Mouse (Mus musculus): ENCODE data around the gene Hoxd13. TPM values are rescaled to one million over a fixed set of nuclear protein-coding genes. Genes with fewer than 3 reads are reported as not detected.

Gene Hoxd13
- polyA plus RNA-seq, 1 experiment from 2014 or later, result not detected

DNA sequence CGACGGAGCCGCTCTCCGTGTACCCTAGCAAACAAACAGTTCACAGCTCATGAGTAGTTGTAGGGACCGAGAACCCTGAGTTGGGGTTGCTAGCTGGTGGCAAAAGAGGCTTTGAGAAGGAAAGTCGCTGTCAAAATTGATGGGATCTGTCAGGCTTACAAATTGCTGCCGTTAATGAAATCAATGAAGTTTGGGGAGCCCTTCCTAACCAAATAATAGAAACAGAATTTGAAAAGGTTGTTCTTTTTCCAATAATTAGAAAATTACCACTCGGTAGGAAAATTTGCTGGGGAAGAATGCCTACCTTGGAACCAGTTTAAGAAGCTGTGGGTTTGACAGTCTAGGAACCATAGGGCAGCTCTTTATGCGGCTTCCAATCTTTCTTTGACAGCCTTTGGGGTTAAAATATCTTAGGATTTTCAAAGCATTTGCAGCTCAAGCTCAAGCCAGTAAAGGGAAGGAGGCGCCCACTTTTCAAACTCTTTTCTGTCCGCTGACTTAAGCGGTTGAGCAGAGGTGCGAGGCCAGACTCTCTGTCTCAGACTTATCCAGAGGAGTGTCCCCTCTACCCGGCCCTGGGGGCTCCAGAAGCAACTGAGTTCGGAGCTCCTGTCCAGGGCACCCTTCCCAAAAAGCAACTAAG, 10.0 kb upstream of the Hoxd13 start:
- no peaks in the 10 kb centered on the region for H3K36me3 ChIP-seq (ENCODE audit: control insufficient read depth, insufficient read depth, low read length)
- H3K4me1 ChIP-seq (ENCODE audit: control insufficient read depth in 2 of 2, insufficient read depth in 2 of 2, low read length in 2 of 2), result peaks cover 0 to 10% of the 10 kb centered on the region in 2 experiments; a peak in 1 of 4 replicates
- peaks cover 92% of the 10 kb centered on the region for H3K27me3 ChIP-seq (ENCODE audit: control insufficient read depth, insufficient read depth, low read length)
- ATAC-seq (ENCODE audit: insufficient number of reproducible peaks, insufficient read depth, low FRiP score, low read depth), result no peak
- WGBS, result under 1% methylated on average over 15 of the region's 15 CpGs
- H3K4me2 ChIP-seq (ENCODE audit: low read length), result peak overlapping the region; percentile 27
- H3K9me3 ChIP-seq (ENCODE audit: control insufficient read depth, low read length), result no peaks in the 10 kb centered on the region
- no peak overlapping the region for H3K27ac ChIP-seq (replicated peaks in 1 of 2; ENCODE audit: control insufficient read depth in 1 of 2, insufficient read depth in 1 of 2, low read depth in 2 of 2, low read length in 2 of 2)
- no peak overlapping the region for H3K4me3 ChIP-seq (ENCODE audit: control insufficient read depth in 1 of 2, insufficient read depth in 1 of 2, low read depth in 1 of 2, low read length in 2 of 2)
- H3K9ac ChIP-seq (ENCODE audit: low read length), result no peak overlapping the region

DNA sequence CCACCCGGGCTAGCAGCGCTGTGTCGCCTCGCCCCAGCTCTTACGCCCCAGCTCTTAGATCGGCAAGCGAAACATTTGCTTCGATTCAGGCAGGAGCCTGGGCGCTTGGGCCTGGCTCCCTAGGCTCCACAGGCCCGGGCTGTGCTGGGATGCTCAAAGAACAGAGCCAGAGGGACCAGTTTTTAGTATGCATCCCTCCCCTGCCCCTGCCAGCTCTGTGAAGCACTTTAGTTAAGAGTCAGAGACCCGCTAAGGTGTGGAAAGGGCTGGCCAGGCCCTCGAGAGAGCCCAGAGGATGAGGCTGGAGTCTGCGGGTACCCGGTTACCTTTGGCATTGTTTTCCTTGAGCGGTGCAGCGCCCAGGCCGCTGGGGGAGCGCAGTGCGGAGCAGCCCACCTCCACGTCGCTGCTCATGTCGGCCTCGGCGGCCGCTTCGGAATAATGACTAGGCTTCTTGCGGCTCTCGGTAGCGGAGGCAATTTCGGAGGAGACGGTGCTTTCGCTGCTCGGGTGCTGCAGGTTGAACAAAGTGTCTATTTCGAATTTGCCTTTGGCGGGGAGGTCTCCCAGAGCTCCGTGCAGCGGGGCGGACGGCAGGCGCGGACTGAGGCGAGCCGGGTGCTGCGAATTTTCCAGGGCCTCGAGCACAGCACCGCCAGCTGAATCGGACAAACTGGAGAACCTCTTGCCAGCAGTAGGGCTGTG, 9.3 kb upstream of the Hoxd13 start:
- no peaks in the 10 kb centered on the region for H3K9me3 ChIP-seq (ENCODE audit: control insufficient read depth, low read length)
- H3K4me2 ChIP-seq (ENCODE audit: low read length), result no peak overlapping the region
- H3K27me3 ChIP-seq (ENCODE audit: control insufficient read depth, insufficient read depth, low read length), result peaks cover 96% of the 10 kb centered on the region
- no peak overlapping the region; a peak in 1 of 4 replicates for H3K4me3 ChIP-seq (ENCODE audit: control insufficient read depth in 1 of 2, insufficient read depth in 1 of 2, low read depth in 1 of 2, low read length in 2 of 2)
- under 1% methylated on average over 47 of the region's 47 CpGs for WGBS
- no peaks in the 10 kb centered on the region for H3K36me3 ChIP-seq (ENCODE audit: control insufficient read depth, insufficient read depth, low read length)
- no peak for ATAC-seq (ENCODE audit: insufficient number of reproducible peaks, insufficient read depth, low FRiP score, low read depth)
- H3K9ac ChIP-seq (ENCODE audit: low read length), result no peak overlapping the region
- H3K4me1 ChIP-seq (ENCODE audit: control insufficient read depth in 2 of 2, insufficient read depth in 2 of 2, low read length in 2 of 2), result peaks cover 0 to 10% of the 10 kb centered on the region in 2 experiments; a peak in 1 of 4 replicates
- no peak overlapping the region for H3K27ac ChIP-seq (replicated peaks in 1 of 2; ENCODE audit: control insufficient read depth in 1 of 2, insufficient read depth in 1 of 2, low read depth in 2 of 2, low read length in 2 of 2)

DNA sequence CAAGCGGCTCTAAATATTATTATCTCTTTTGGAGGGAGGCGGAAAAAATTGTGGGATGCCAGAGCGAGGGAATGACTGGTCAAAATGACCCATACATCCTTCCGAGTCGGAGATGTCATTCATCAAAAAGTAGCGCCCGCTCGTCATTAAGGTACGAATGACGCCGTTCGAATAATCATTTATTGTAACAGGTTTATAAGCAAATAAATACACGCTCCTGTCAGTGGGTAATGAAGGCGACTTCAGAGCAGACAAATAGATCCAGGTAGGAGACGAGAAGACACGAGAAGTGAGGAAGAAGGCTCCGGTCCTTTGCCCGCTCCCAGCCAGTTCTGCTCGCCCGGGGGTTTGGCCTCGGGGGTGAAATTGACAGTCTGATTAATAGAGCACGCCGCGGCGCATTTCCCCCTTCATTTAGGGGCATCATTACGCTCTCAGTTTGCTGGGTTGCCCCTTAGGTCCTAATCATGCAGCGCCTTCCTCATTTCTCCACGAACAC, 8.6 kb upstream of the Hoxd13 start, which contains the start of gene Evx2:
Gene Evx2, minus strand, starts transcription at position 51 of the 499 bp plus-strand sequence.
- 3% methylated on average over 28 of the region's 28 CpGs for WGBS
- no peak within 1 kb of the TSS for H3K27ac ChIP-seq (replicated peaks in 1 of 2; ENCODE audit: control insufficient read depth in 1 of 2, insufficient read depth in 1 of 2, low read depth in 2 of 2, low read length in 2 of 2)

DNA sequence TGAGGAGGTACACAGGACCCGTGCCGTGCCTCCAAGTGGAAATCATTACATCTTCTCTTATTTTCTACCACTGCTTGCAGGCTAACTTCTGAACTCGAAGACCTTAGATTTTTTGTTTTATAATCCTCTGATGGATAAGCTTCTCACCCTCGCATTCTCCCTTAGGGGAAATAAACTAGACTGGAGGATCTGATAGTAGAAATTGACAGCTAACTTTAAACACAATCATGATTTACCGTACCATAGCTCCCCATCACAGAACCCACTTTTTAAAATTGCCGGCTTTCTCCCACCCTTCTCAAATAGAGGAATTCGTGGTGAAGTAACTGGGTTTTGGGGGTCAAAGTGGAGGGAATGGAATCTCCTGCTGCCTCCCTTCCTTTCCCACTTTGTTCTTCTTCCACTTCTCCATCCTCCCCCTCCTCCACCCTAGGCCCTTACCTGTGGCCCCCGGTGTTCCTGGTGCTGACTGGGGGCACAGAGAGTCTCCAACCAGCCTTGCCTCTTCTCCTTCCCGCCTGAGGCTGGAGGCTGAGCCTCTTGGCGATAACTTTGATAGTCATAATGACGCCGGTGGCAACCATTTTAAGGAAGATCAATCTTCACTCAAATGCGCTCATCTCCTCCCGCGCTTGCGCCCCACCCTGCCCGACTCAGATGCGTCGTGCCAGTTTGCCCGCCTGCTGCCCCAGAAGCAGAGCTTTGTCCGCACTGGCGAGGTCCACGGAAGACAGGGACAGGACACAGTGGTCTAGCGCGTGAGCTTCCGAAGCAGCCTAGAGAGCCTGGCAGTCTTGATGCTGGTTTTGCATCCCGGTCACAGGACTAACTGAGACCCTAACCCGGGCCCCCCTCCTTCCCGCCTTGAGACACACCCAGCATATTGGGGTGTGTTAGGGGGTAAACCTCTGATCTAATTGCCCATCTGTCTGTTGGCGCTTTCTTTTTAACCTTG, 7.4 kb upstream of the Hoxd13 start:
- H3K4me1 ChIP-seq (ENCODE audit: control insufficient read depth in 2 of 2, insufficient read depth in 2 of 2, low read length in 2 of 2), result peaks cover 0 to 7% of the 10 kb centered on the region in 2 experiments; a peak in 1 of 4 replicates
- H3K9ac ChIP-seq (ENCODE audit: low read length), result no peak overlapping the region
- no peaks in the 10 kb centered on the region for H3K36me3 ChIP-seq (ENCODE audit: control insufficient read depth, insufficient read depth, low read length)
- H3K27me3 ChIP-seq (ENCODE audit: control insufficient read depth, insufficient read depth, low read length), result peaks cover 95% of the 10 kb centered on the region
- no peak overlapping the region for H3K4me2 ChIP-seq (ENCODE audit: low read length)
- H3K9me3 ChIP-seq (ENCODE audit: control insufficient read depth, low read length), result no peaks in the 10 kb centered on the region
- WGBS, result 3% methylated on average over 30 of the region's 30 CpGs
- H3K27ac ChIP-seq (replicated peaks in 1 of 2; ENCODE audit: control insufficient read depth in 1 of 2, insufficient read depth in 1 of 2, low read depth in 2 of 2, low read length in 2 of 2), result no peak overlapping the region
- no peak overlapping the region; a peak in 1 of 4 replicates for H3K4me3 ChIP-seq (ENCODE audit: control insufficient read depth in 1 of 2, insufficient read depth in 1 of 2, low read depth in 1 of 2, low read length in 2 of 2)
- no peak for ATAC-seq (ENCODE audit: insufficient number of reproducible peaks, insufficient read depth, low FRiP score, low read depth)

More for the DNA sequence above, 8.6 kb upstream of the Hoxd13 start, which contains the start of gene Evx2:
- no peaks in the 10 kb centered on the region for H3K9me3 ChIP-seq (ENCODE audit: control insufficient read depth, low read length)
- no peak within 1 kb of the TSS; a peak in 1 of 4 replicates for H3K4me3 ChIP-seq (ENCODE audit: control insufficient read depth in 1 of 2, insufficient read depth in 1 of 2, low read depth in 1 of 2, low read length in 2 of 2)
- H3K27me3 ChIP-seq (ENCODE audit: control insufficient read depth, insufficient read depth, low read length), result peaks cover 96% of the 10 kb centered on the region
- no peak for ATAC-seq (ENCODE audit: insufficient number of reproducible peaks, insufficient read depth, low FRiP score, low read depth)
- no peak within 1 kb of the TSS for H3K4me2 ChIP-seq (ENCODE audit: low read length)
- peaks cover 0 to 10% of the 10 kb centered on the region in 2 experiments; a peak in 1 of 4 replicates for H3K4me1 ChIP-seq (ENCODE audit: control insufficient read depth in 2 of 2, insufficient read depth in 2 of 2, low read length in 2 of 2)
- H3K9ac ChIP-seq (ENCODE audit: low read length), result no peak within 1 kb of the TSS
- H3K36me3 ChIP-seq (ENCODE audit: control insufficient read depth, insufficient read depth, low read length), result no peaks in the 10 kb centered on the region

DNA sequence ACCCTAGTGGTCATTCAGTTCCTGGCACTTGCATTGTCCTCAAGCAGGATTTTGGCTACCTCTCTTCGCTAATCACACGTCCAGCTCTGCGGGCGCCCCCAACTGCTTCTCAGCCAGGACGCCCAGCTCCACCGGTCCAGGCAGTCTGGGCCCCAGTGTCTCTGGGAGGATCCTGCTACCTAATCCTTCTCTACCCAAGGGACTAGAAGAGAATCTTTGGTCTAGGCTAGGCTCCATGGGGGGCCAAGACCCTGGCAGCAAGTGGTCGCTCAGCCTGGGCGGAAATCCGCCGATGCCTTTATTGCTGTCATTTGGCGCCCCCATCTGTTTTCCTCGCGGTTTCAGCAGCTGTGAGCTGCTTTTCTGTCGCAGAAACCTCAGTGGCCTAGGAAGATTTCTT, 6.4 kb upstream of the Hoxd13 start:
- no peak for ATAC-seq (ENCODE audit: insufficient number of reproducible peaks, insufficient read depth, low FRiP score, low read depth)
- no peaks in the 10 kb centered on the region for H3K9me3 ChIP-seq (ENCODE audit: control insufficient read depth, low read length)
- peaks cover 95% of the 10 kb centered on the region for H3K27me3 ChIP-seq (ENCODE audit: control insufficient read depth, insufficient read depth, low read length)
- peak overlapping the region; percentile 49 for H3K4me2 ChIP-seq (ENCODE audit: low read length)
- 2% methylated on average over 14 of the region's 14 CpGs for WGBS
- no peak overlapping the region for H3K27ac ChIP-seq (replicated peaks in 1 of 2; ENCODE audit: control insufficient read depth in 1 of 2, insufficient read depth in 1 of 2, low read depth in 2 of 2, low read length in 2 of 2)
- H3K4me3 ChIP-seq (ENCODE audit: control insufficient read depth in 1 of 2, insufficient read depth in 1 of 2, low read depth in 1 of 2, low read length in 2 of 2), result peak overlapping the region; percentile 18 to 29; a peak in 3 of 4 replicates
- no peaks in the 10 kb centered on the region for H3K36me3 ChIP-seq (ENCODE audit: control insufficient read depth, insufficient read depth, low read length)
- H3K9ac ChIP-seq (ENCODE audit: low read length), result no peak overlapping the region
- peaks cover 0 to 4% of the 10 kb centered on the region in 2 experiments; a peak in 1 of 4 replicates for H3K4me1 ChIP-seq (ENCODE audit: control insufficient read depth in 2 of 2, insufficient read depth in 2 of 2, low read length in 2 of 2)

DNA sequence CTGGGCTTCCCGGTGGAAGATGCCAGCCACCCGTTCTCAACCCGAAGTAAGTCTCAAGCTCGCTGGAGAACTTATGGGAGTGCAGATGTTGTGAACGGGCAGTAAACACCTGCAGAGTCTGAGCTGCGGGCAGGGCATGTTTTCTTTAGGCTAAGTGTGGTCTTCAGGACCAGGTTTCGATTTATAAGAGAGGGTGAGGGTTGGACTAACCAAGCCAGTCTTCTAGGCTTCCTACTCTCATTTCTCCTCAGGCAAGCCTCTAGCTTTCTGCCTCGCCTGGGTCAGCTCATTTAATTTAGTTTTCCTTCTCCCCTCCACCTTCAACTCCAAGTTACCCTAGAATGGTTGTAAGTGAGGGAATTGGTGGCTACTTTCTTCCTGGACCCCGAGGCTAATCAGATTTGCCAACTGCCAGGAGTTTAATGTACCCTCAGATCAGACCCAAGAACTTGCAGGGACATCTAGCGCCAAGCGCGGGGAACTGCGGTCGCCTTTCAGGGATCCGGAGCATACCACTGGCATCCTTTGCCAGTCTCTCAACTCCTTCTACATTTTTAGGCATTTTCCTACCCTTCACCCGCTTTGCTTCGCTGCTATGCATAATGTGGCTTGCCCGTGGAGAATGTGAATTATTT, 4.7 kb upstream of the Hoxd13 start:
- Histone ChIP-seq H3K4me3 (ENCODE audit: control insufficient read depth in 1 of 2, insufficient read depth in 1 of 2, low read depth in 1 of 2, low read length in 2 of 2) (no peak overlapping the region), H3K4me1 (ENCODE audit: control insufficient read depth in 2 of 2, insufficient read depth in 2 of 2, low read length in 2 of 2) (peaks cover 0 to 11% of the 10 kb centered on the region in 2 experiments; a peak in 3 of 4 replicates), H3K9me3 (ENCODE audit: control insufficient read depth, low read length) (no peaks in the 10 kb centered on the region), H3K27ac (replicated peaks in 1 of 2; ENCODE audit: control insufficient read depth in 1 of 2, insufficient read depth in 1 of 2, low read depth in 2 of 2, low read length in 2 of 2) (no peak overlapping the region), H3K36me3 (ENCODE audit: control insufficient read depth, insufficient read depth, low read length) (no peaks in the 10 kb centered on the region), H3K4me2 (ENCODE audit: low read length) (no peak overlapping the region), H3K9ac (ENCODE audit: low read length) (no peak overlapping the region), H3K27me3 (ENCODE audit: control insufficient read depth, insufficient read depth, low read length) (peaks cover 98% of the 10 kb centered on the region)
- WGBS, result 3% methylated on average over 18 of the region's 18 CpGs
- ATAC-seq (ENCODE audit: insufficient number of reproducible peaks, insufficient read depth, low FRiP score, low read depth), result no peak
